Mouse (Mus musculus) heart, embryonic 12.5 days (tissue): Measurements from ENCODE around the gene Sox11. TPM values are rescaled to one million over a fixed set of nuclear protein-coding genes. Genes with fewer than 3 reads are reported as not detected.
A peak's percentile ranks its signal among the peaks of the same experiment; 100 is the strongest.

Experiments
- ATAC-seq: fragments of 200-750 bp; cut with Nextera tagmentation; 2 replicates; pipeline ENCODE4 v1.8.0; 2017; ENCODE audit warnings: moderate TSS enrichment, moderate library complexity; ENCODE audit not compliant: insufficient number of reproducible peaks, low FRiP score
- H3K27ac ChIP-seq: fragments of 300-500 bp; sonication (generic); 2 replicates; pipeline ENCODE4 v1.5.1; 2016; ENCODE audit warnings: mild to moderate bottlenecking, moderate library complexity; ENCODE audit not compliant: poor library complexity, severe bottlenecking
- H3K27me3 ChIP-seq: fragments of 300-500 bp; sonication (generic); replicated peaks from 2 replicates; pipeline ENCODE4 v1.6.1; 2016; ENCODE audit warnings: mild to moderate bottlenecking, moderate library complexity
- H3K36me3 ChIP-seq: fragments of 300-500 bp; sonication (generic); 2 replicates; pipeline ENCODE4 v1.6.1; 2016; ENCODE audit warnings: mild to moderate bottlenecking, moderate library complexity
- H3K4me1 ChIP-seq: fragments of 300-500 bp; sonication (generic); replicated peaks from 2 replicates; pipeline ENCODE4 v1.6.1; 2016; ENCODE audit warnings: mild to moderate bottlenecking
- H3K4me2 ChIP-seq: fragments of 300-500 bp; sonication (generic); 2 replicates; pipeline ENCODE4 v1.6.1; 2016; ENCODE audit warnings: mild to moderate bottlenecking, moderate library complexity
- H3K4me3 ChIP-seq: fragments of 300-500 bp; sonication (generic); 2 replicates; pipeline ENCODE4 v1.5.1; 2016; ENCODE audit warnings: mild to moderate bottlenecking
- H3K9ac ChIP-seq: fragments of 300-500 bp; sonication (generic); 2 replicates; pipeline ENCODE4 v1.6.1; 2016; ENCODE audit warnings: mild to moderate bottlenecking, moderate library complexity
- H3K9me3 ChIP-seq: fragments of 300-500 bp; sonication (generic); replicated peaks from 2 replicates; pipeline ENCODE4 v1.6.1; 2016; ENCODE audit warnings: mild to moderate bottlenecking, moderate library complexity
- WGBS: fragments of 180-500 bp; shearing (Covaris S2); methylation state at CpG from one replicate; pipeline ENCODE4 v1.1.7; 2016; 5-methylcytosine and 5-hydroxymethylcytosine counted together
- polyA plus RNA-seq: library from polyadenylated mRNA; unstranded; fragments of >200 nt; fragmentation: Nextera tagmentation; extraction: Ambion mirVana; gene quantifications from 2 replicates; pipeline ENCODE4 v1.2.1, GENCODE M21; 2016

Sox11 gene
- 25.1 and 27.5 TPM in 2 replicates for polyA plus RNA-seq

GRCm38 (mm10) chr12:27341871-27342690, at the start of gene Sox11:
Sox11 (minus strand) TSS chr12:27342574.
- H3K9ac ChIP-seq = peak within 1 kb of the TSS; percentile 94
- no peaks in the 10 kb centered on the region for H3K9me3 ChIP-seq
- peak within 1 kb of the TSS; percentile 97 for H3K27ac ChIP-seq
- under 1% methylated on average over 91 of the region's 95 CpGs for WGBS
- H3K4me3 ChIP-seq = peak within 1 kb of the TSS; percentile 86
- peak; percentile 61 for ATAC-seq
- peak within 1 kb of the TSS; percentile 97 for H3K4me2 ChIP-seq
- no peaks in the 10 kb centered on the region for H3K36me3 ChIP-seq
- H3K27me3 ChIP-seq = no peaks in the 10 kb centered on the region
- peaks cover 7% of the 10 kb centered on the region; the same call in 1 of the 2 replicates for H3K4me1 ChIP-seq

- H3K4me3 ChIP-seq = no peak overlapping the region
- no peak overlapping the region for H3K9ac ChIP-seq
- no peak for ATAC-seq
- H3K9me3 ChIP-seq = no peaks in the 10 kb centered on the region
- H3K27me3 ChIP-seq = no peaks in the 10 kb centered on the region
- H3K4me2 ChIP-seq = no peak overlapping the region
- H3K27ac ChIP-seq = no peak overlapping the region
- no peaks in the 10 kb centered on the region for H3K36me3 ChIP-seq
- H3K4me1 ChIP-seq = peaks cover 16% of the 10 kb centered on the region
- WGBS = 48% methylated on average over 7 of the region's 7 CpGs
Observed at GRCm38 (mm10) chr12:27391652-27392305, 49.4 kb upstream of the Sox11 start.

- no peak overlapping the region for H3K27ac ChIP-seq
- no peaks in the 10 kb centered on the region for H3K27me3 ChIP-seq
- H3K4me1 ChIP-seq = peaks cover 24% of the 10 kb centered on the region
- 25% methylated on average over 3 of the region's 3 CpGs for WGBS
- no peak overlapping the region for H3K4me2 ChIP-seq
- no peak overlapping the region for H3K4me3 ChIP-seq
- H3K9ac ChIP-seq = no peak overlapping the region
- no peaks in the 10 kb centered on the region for H3K9me3 ChIP-seq
- no peak for ATAC-seq
- no peaks in the 10 kb centered on the region for H3K36me3 ChIP-seq
Observed at GRCm38 (mm10) chr12:27390439-27390838, 48.1 kb upstream of the Sox11 start.

GRCm38 (mm10) chr12:27389429-27389828, 47.1 kb upstream of the Sox11 start:
- Histone ChIP-seq H3K9ac (no peak overlapping the region), H3K36me3 (no peaks in the 10 kb centered on the region), H3K4me2 (no peak overlapping the region), H3K4me3 (no peak overlapping the region), H3K27ac (no peak overlapping the region), H3K4me1 (peaks cover 24% of the 10 kb centered on the region), H3K27me3 (no peaks in the 10 kb centered on the region), H3K9me3 (no peaks in the 10 kb centered on the region)
- no peak for ATAC-seq

GRCm38 (mm10) chr12:27372505-27372904, 30.1 kb upstream of the Sox11 start:
- Histone ChIP-seq H3K4me3 (no peak overlapping the region), H3K4me2 (no peak overlapping the region), H3K4me1 (peaks cover 2% of the 10 kb centered on the region), H3K9me3 (no peaks in the 10 kb centered on the region; the same call in 1 of the 2 replicates), H3K9ac (no peak overlapping the region), H3K27me3 (no peaks in the 10 kb centered on the region), H3K36me3 (no peaks in the 10 kb centered on the region), H3K27ac (no peak overlapping the region)
- no peak for ATAC-seq
- 17% methylated on average over 3 of the region's 3 CpGs for WGBS

GRCm38 (mm10) chr12:27370756-27371155, 28.4 kb upstream of the Sox11 start:
- no peaks in the 10 kb centered on the region for H3K36me3 ChIP-seq
- 73% methylated on average over 2 of the region's 2 CpGs for WGBS
- H3K9me3 ChIP-seq = no peaks in the 10 kb centered on the region; the same call in 1 of the 2 replicates
- no peak overlapping the region for H3K4me3 ChIP-seq
- no peak overlapping the region for H3K27ac ChIP-seq
- no peaks in the 10 kb centered on the region for H3K27me3 ChIP-seq
- peaks cover 3% of the 10 kb centered on the region for H3K4me1 ChIP-seq
- no peak overlapping the region for H3K9ac ChIP-seq
- H3K4me2 ChIP-seq = no peak overlapping the region
- ATAC-seq = no peak

GRCm38 (mm10) chr12:27367476-27367875, 25.1 kb upstream of the Sox11 start:
- no peak overlapping the region for H3K27ac ChIP-seq
- H3K4me1 ChIP-seq = peaks cover 3% of the 10 kb centered on the region
- H3K9me3 ChIP-seq = no peaks in the 10 kb centered on the region; the same call in 1 of the 2 replicates
- H3K4me2 ChIP-seq = no peak overlapping the region
- no peak overlapping the region for H3K9ac ChIP-seq
- ATAC-seq = no peak
- no peak overlapping the region for H3K4me3 ChIP-seq
- no peaks in the 10 kb centered on the region for H3K36me3 ChIP-seq
- H3K27me3 ChIP-seq = no peaks in the 10 kb centered on the region
- 68% methylated on average over 2 of the region's 2 CpGs for WGBS

- Histone ChIP-seq H3K4me1 (peaks cover 3% of the 10 kb centered on the region; the same call in 1 of the 2 replicates), H3K4me3 (no peak overlapping the region), H3K9me3 (no peaks in the 10 kb centered on the region), H3K36me3 (no peaks in the 10 kb centered on the region), H3K4me2 (no peak overlapping the region), H3K9ac (no peak overlapping the region), H3K27me3 (no peaks in the 10 kb centered on the region), H3K27ac (no peak overlapping the region)
- WGBS = 90% methylated on average over 16 of the region's 16 CpGs
- ATAC-seq = no peak
Observed at GRCm38 (mm10) chr12:27363840-27364640, 21.7 kb upstream of the Sox11 start.

- Histone ChIP-seq H3K36me3 (no peaks in the 10 kb centered on the region), H3K9ac (0 out of 2 replicates have a peak overlapping the region, but pooled peaks have one; percentile 8), H3K9me3 (no peaks in the 10 kb centered on the region), H3K4me2 (peak overlapping the region; percentile 37), H3K27ac (no peak overlapping the region), H3K4me1 (peaks cover 7% of the 10 kb centered on the region), H3K4me3 (no peak overlapping the region), H3K27me3 (no peaks in the 10 kb centered on the region)
- WGBS = 30% methylated on average over 12 of the region's 12 CpGs
- ATAC-seq = no peak
Observed at GRCm38 (mm10) chr12:27357076-27357637, 14.8 kb upstream of the Sox11 start.

- Histone ChIP-seq H3K4me2 (no peak overlapping the region), H3K9me3 (no peaks in the 10 kb centered on the region), H3K27ac (no peak overlapping the region), H3K4me3 (no peak overlapping the region), H3K4me1 (peaks cover 9% of the 10 kb centered on the region), H3K9ac (no peak overlapping the region), H3K36me3 (no peaks in the 10 kb centered on the region), H3K27me3 (no peaks in the 10 kb centered on the region)
- no peak for ATAC-seq
- 72% methylated on average over 5 of the region's 5 CpGs for WGBS
Observed at GRCm38 (mm10) chr12:27356571-27356970, 14.2 kb upstream of the Sox11 start.
